Mouse (Mus musculus): ENCODE data around the gene Txlnb.

- TF ChIP-seq CTCF (IDR thresholded peaks at IDR 0.05; ENCODE audit: control insufficient read depth, insufficient read depth, low read length) (no peak), POLR2A (IDR thresholded peaks at IDR 0.05; ENCODE audit: borderline replicate concordance, control insufficient read depth, low read depth, low read length) (no peak)
These were observed 19.0 kb downstream of the Txlnb start for GRCm38 (mm10) chr10:17815052-17815451.
